Comparison of ENCODE assay signal across 8 mouse cellular contexts in the genomic region with DNA sequence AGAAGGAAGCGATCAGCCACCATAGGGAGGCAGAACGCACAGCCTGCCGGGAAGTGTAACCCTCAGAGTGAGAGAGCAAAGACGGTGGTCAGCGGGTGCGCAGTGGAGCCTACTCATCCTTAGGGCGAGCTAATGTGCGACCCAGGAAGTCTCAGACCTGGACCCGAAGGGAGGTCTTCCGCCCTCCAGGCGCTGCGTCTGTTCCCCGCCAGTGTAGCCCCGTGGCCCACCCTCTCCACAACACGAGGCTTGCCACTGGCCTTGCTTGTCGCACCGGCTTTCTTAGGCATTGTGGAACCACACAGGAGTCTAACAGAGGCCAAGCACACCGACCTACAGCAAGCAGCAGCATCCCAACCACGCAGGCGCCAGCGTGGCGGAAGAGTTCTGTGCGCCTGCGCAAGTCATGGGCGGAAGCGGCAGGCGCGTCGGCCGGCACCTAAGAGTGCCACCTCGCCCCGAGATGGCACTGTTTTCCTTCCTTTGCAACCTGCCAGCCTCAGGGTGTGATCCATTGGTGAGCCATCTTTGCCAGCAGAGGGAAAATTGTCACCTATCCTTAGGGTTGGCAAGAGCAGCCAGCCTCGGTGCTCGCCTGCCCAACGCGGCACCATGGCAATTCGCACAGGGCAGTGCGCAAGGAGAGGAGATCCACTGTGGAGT. TPM values are rescaled to one million over a fixed set of nuclear protein-coding genes. Genes with fewer than 3 reads are reported as not detected.
A peak's percentile ranks its signal among the peaks of the same experiment; 100 is the strongest.
DNase-seq lines count a peak whose midpoint lies in the region; ATAC-seq and TF ChIP-seq lines count a peak whose summit lies in the region.

A gene (minus strand): TSS at position 384 of the 663 bp plus-strand sequence.

- DNase-seq in gastrocnemius, adult 8-10 months (ENCODE audit: low spot score in 2 of 2), result peak; percentile 49 to 74
- peak; percentile 69 for DNase-seq in hindlimb bud, embryonic 11.5 days (ENCODE audit: extremely low spot score, low read depth, low spot score)
- peak; percentile 69 to 81 for DNase-seq in left cerebral cortex, adult 8-10 months (ENCODE audit: low spot score in 2 of 2)
- peak; percentile 90 for DNase-seq in right cerebral cortex, postnatal 10 days (ENCODE audit: low spot score in 2 of 2)
- DNase-seq in urinary bladder, postnatal 25 days (ENCODE audit: low spot score), result peak; percentile 81

- TF ChIP-seq POLR2A in cortical plate, adult 2 months (IDR thresholded peaks at IDR 0.05; ENCODE audit: extremely low read depth, insufficient read depth, low read length), result peak; percentile 96

- peak; percentile 52 for TF ChIP-seq CTCF in cortical plate, adult 2 months (IDR thresholded peaks at IDR 0.05; ENCODE audit: extremely low read depth, insufficient read depth, low read length)

- H3K4me3 ChIP-seq in cortical plate, adult 2 months (ENCODE audit: insufficient read depth, low read length), result peak within 1 kb of the TSS; percentile 57
- H3K4me3 ChIP-seq in megakaryocyte, embryonic 14.5 days (replicated peaks), result peak within 1 kb of the TSS; percentile 93

- H3K27ac ChIP-seq in cortical plate, adult 2 months (ENCODE audit: insufficient read depth, low read length), result peak within 1 kb of the TSS; percentile 82

- no peaks in the 10 kb centered on the region for H3K4me1 ChIP-seq in cortical plate, adult 2 months (ENCODE audit: control insufficient read depth, insufficient read depth, low read length)
- peaks cover 24% of the 10 kb centered on the region for H3K4me1 ChIP-seq in megakaryocyte, embryonic 14.5 days

- H3K27me3 ChIP-seq in megakaryocyte, embryonic 14.5 days (replicated peaks), result no peaks in the 10 kb centered on the region

- peaks cover 48% of the 10 kb centered on the region for H3K36me3 ChIP-seq in megakaryocyte, embryonic 14.5 days (replicated peaks; ENCODE audit: low read length)

- ATAC-seq in activated CD4-positive, CD25-positive, alpha-beta regulatory T cell, adult 4 months, result peak; percentile 87

- H3K9me3 ChIP-seq in megakaryocyte, embryonic 14.5 days, result no peaks in the 10 kb centered on the region

RNA-seq across cellular contexts. Expression of the gene that starts here (rescaled TPM):
- polyA plus RNA-seq in activated CD4-positive, CD25-positive, alpha-beta regulatory T cell, adult 4 months (2017; shearing (Covaris generic)), result 10 to 100 TPM; 71.6 to 82.9 TPM
- 30.9 and 35.0 TPM in 2 replicates for polyA plus RNA-seq in cortical plate, adult 2 months (2012; rRNA removed)
- total RNA-seq in gastrocnemius, adult 8-10 months (2022), result 10 to 100 TPM; 20.4 to 26.0 (median 23.4) TPM
- 10 to 100 TPM; 24.6 to 32.7 (median 27.1) TPM for total RNA-seq in left cerebral cortex, adult 8-10 months (2022)
- polyA plus RNA-seq in megakaryocyte, embryonic 14.5 days (2012; ENCODE audit: insufficient read depth, low replicate concordance), result 33.8 TPM in 1 of 2 replicates, not detected in the other

Comparison
In these comparisons a context has a peak if more than half of its experiments do, and no peak if none do; other contexts are left out.
1. Peak in every context shown above with its lines: DNase-seq, ATAC-seq, H3K4me3 ChIP-seq and H3K27ac ChIP-seq.